Mouse (Mus musculus): ENCODE measurements around the gene Mov10l1.

DNA sequence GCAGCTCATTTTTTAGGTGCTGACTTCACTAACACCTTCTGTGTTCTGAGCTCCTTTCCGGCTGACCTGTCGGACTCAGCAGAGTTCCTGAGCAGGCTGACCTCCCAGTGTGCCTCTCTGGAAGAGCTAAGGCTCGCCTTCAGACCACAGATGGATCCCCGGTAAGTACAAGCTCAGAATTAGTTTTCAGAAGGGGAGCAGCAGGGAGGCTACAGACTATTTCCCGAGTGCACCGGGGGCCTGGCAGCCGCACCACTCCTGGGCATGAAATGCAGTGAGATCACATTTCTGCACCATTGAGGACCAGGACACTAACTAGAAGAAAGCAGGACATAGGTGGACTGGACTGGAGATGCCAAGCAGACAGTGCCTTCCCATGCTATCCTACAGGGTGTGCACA lies 115.9 kb downstream of the Mov10l1 start:
- TF ChIP-seq CTCF (IDR thresholded peaks at IDR 0.05; ENCODE audit: low read depth) (no peak), EP300 (IDR thresholded peaks at IDR 0.05; ENCODE audit: low read depth) (no peak)

Measured in heart, postnatal 0 days (tissue).